Mouse (Mus musculus) heart, embryonic 11.5 days (tissue): ENCODE measurements at regions not wholly inside any gene's neighbourhood (a gene's known extent, or its start where the extent isn't known, plus 50 kb on each side); places are given as distances from the start of the nearest gene placed in this dataset.

Experiments
- ATAC-seq: fragments of 200-750 bp; cut with Nextera tagmentation; replicated peaks from 2 replicates; pipeline ENCODE4 v1.8.0; 2017; ENCODE audit warnings: moderate library complexity; ENCODE audit not compliant: insufficient number of reproducible peaks, low FRiP score, low TSS enrichment
- H3K27ac ChIP-seq: fragments of 300-500 bp; sonication (generic); 2 replicates; pipeline ENCODE4 v1.5.1; 2014; ENCODE audit warnings: mild to moderate bottlenecking, low read depth, low read length
- H3K27me3 ChIP-seq: fragments of 300-500 bp; sonication (generic); 2 replicates; pipeline ENCODE4 v1.6.1; 2014; ENCODE audit warnings: mild to moderate bottlenecking, low read length, mixed read lengths; ENCODE audit not compliant: control insufficient read depth, insufficient read depth
- H3K36me3 ChIP-seq: fragments of 300-500 bp; sonication (generic); 2 replicates; pipeline ENCODE4 v1.6.1; 2014; ENCODE audit warnings: mild to moderate bottlenecking, low read length, moderate library complexity, mixed read lengths; ENCODE audit not compliant: control insufficient read depth, insufficient read depth
- H3K4me1 ChIP-seq: fragments of 300-500 bp; sonication (generic); 2 replicates; pipeline ENCODE4 v1.6.1; 2014; ENCODE audit warnings: low read length; ENCODE audit not compliant: control insufficient read depth, insufficient read depth
- H3K4me2 ChIP-seq: fragments of 300-500 bp; sonication (generic); 2 replicates; pipeline ENCODE4 v1.6.1; 2014; ENCODE audit warnings: mild to moderate bottlenecking, moderate library complexity
- H3K4me3 ChIP-seq: fragments of 300-500 bp; sonication (generic); 2 replicates; pipeline ENCODE4 v1.5.1; 2014; ENCODE audit warnings: low read depth, low read length
- H3K9ac ChIP-seq: fragments of 300-500 bp; sonication (generic); 2 replicates; pipeline ENCODE4 v1.6.1; 2014; ENCODE audit warnings: mild to moderate bottlenecking, low read depth, low read length, moderate library complexity
- H3K9me3 ChIP-seq: fragments of 300-500 bp; sonication (generic); replicated peaks from 2 replicates; pipeline ENCODE4 v1.6.1; 2016; ENCODE audit warnings: low read length; ENCODE audit not compliant: control insufficient read depth
- WGBS: fragments of 180-500 bp; shearing (Covaris S2); extraction: QIAGEN DNeasy Blood & Tissue Kit; methylation state at CpG from one replicate; pipeline ENCODE4 v1.1.7; 2014; ENCODE audit not compliant: insufficient replicate concordance; 5-methylcytosine and 5-hydroxymethylcytosine counted together

- WGBS: 89% methylated on average over 4 of the region's 4 CpGs
Measured at GRCm38 (mm10) chr15:62246561-62247079, 1323.8 kb upstream of the A1bg start.

DNA sequence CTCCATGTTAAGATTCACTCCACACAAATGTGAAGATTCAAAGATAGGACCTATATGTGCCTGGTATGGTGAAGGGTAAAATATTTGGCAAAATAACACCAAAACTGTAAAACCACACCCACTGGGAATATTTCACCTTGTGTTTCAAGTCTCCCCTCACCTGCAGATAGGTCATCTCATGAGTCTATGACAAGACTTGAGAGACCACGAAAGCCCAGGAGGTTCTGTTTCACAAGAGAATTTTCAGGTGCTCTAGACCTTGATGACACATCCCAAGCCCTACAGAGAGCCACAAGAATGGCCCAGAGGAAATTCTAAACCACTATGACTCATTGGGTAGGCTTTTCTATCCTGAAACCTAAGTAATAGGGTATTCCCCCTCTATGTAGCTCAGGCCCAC is 1322.4 kb upstream of the A1bg start:
- no peaks in the 10 kb centered on the region for H3K4me1 ChIP-seq
- H3K36me3 ChIP-seq: no peaks in the 10 kb centered on the region
- no peak for ATAC-seq
- no peaks in the 10 kb centered on the region for H3K9me3 ChIP-seq
- H3K4me2 ChIP-seq: no peak overlapping the region
- H3K9ac ChIP-seq: no peak overlapping the region
- H3K27ac ChIP-seq: no peak overlapping the region
- no peak overlapping the region for H3K4me3 ChIP-seq
- H3K27me3 ChIP-seq: no peaks in the 10 kb centered on the region
- 95% methylated on average over 1 of the region's 1 CpGs for WGBS

More at GRCm38 (mm10) chr15:62246561-62247079, 1323.8 kb upstream of the A1bg start:
- no peak overlapping the region for H3K4me2 ChIP-seq
- H3K9me3 ChIP-seq: no peaks in the 10 kb centered on the region
- H3K27ac ChIP-seq: no peak overlapping the region
- ATAC-seq: no peak
- no peak overlapping the region for H3K4me3 ChIP-seq
- H3K9ac ChIP-seq: no peak overlapping the region
- no peaks in the 10 kb centered on the region for H3K36me3 ChIP-seq
- H3K27me3 ChIP-seq: no peaks in the 10 kb centered on the region
- H3K4me1 ChIP-seq: no peaks in the 10 kb centered on the region

GRCm38 (mm10) chr15:62244819-62245218 is 1322.0 kb upstream of the A1bg start:
- Histone ChIP-seq H3K4me1 (no peaks in the 10 kb centered on the region), H3K9ac (no peak overlapping the region), H3K36me3 (no peaks in the 10 kb centered on the region), H3K4me3 (no peak overlapping the region), H3K4me2 (no peak overlapping the region), H3K9me3 (no peaks in the 10 kb centered on the region), H3K27ac (no peak overlapping the region), H3K27me3 (no peaks in the 10 kb centered on the region)
- no peak for ATAC-seq
- WGBS: 94% methylated on average over 3 of the region's 3 CpGs

DNA sequence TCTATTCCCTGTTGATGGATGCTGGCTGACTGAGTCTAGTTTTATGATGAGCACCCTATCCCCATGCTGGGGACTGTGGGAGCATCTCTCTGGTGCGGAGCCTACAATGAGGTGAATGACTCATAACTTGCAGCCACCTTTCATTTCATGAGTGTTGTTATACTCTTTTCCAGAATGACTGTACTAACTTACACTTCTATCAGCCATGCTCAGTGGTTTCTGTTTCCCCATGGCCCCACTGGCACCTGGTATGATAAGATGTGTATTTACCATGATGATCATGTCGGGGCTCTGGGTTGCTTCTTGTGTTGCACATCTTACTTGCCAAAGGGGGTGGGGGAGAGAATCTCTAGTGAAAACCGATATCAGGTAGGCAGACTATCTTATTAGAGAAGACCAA is 1317.2 kb upstream of the A1bg start:
- Histone ChIP-seq H3K27me3 (no peaks in the 10 kb centered on the region), H3K27ac (no peak overlapping the region), H3K4me1 (no peaks in the 10 kb centered on the region), H3K9me3 (no peaks in the 10 kb centered on the region), H3K4me2 (no peak overlapping the region), H3K9ac (no peak overlapping the region), H3K4me3 (no peak overlapping the region), H3K36me3 (no peaks in the 10 kb centered on the region)
- WGBS: 86% methylated on average over 3 of the region's 3 CpGs
- ATAC-seq: no peak

DNA sequence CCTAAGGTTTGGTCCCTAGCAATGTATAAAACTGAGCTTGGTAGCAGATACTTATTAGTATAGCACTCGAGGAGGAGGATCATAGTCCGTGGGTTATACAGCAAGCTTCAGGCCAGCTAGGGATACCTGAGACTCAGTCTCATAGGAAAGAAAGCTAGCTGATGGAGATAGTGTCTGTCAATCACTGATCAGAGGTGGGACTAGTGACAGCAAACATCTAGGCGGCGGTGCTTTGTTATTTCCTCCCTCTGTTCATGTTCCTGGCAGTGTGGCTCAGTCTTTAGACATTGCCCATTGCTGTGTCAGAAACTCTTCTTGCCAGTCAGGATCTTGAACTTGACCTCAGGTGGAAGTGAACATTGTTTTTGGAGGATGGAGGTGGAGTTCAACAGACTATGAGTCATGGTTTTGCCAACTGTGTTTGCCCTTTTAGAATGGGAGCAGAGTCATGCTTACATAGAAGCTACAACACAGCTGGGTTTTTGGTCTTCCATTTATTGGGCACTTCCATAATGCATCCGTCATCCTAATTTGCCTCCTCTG is 1315.8 kb upstream of the A1bg start:
- H3K27me3 ChIP-seq: no peaks in the 10 kb centered on the region
- H3K4me1 ChIP-seq: no peaks in the 10 kb centered on the region
- no peak overlapping the region for H3K27ac ChIP-seq
- 81% methylated on average over 5 of the region's 5 CpGs for WGBS
- H3K4me2 ChIP-seq: no peak overlapping the region
- no peaks in the 10 kb centered on the region for H3K9me3 ChIP-seq
- H3K9ac ChIP-seq: no peak overlapping the region
- no peaks in the 10 kb centered on the region for H3K36me3 ChIP-seq
- no peak overlapping the region for H3K4me3 ChIP-seq
- ATAC-seq: no peak

- ATAC-seq: no peak
- no peaks in the 10 kb centered on the region for H3K36me3 ChIP-seq
- no peak overlapping the region for H3K4me3 ChIP-seq
- no peaks in the 10 kb centered on the region for H3K27me3 ChIP-seq
- no peaks in the 10 kb centered on the region for H3K9me3 ChIP-seq
- H3K4me1 ChIP-seq: 0 out of 2 replicates have a peak, but pooled peaks cover 5% of the 10 kb centered on the region
- 74% methylated on average over 2 of the region's 2 CpGs for WGBS
- no peak overlapping the region for H3K9ac ChIP-seq
- H3K27ac ChIP-seq: no peak overlapping the region
- no peak overlapping the region for H3K4me2 ChIP-seq
Measured at GRCm38 (mm10) chr15:62236056-62236455, 1313.2 kb upstream of the A1bg start.

DNA sequence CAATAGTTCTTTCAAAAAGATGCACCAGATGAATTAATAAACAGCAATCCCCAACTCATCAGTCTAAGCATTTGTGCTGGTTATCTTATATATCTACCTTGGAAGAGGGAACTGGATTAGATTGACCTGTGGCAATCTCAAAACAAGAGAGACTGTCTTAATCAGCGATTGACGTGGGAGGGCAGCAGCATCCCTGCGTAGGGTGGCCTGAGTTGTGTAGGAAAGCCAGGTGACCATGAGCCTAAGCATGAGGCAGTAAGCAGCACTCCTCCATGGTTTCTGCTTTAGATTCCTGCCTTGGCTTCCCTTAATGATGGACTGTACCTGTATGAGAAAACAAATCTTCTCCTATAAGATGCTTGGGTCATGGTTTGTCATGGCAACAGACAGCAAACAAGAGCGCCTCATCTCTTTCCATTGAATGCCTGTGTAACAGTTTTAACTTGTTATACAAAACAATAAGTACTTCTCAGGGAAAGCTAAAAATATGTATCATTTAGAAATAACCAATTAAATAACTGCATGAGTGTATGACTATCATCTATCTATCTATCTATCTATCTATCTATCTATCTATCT is 1311.5 kb upstream of the A1bg start:
- 93% methylated on average over 4 of the region's 4 CpGs for WGBS
- no peaks in the 10 kb centered on the region for H3K9me3 ChIP-seq
- no peak overlapping the region for H3K4me3 ChIP-seq
- H3K27ac ChIP-seq: no peak overlapping the region
- H3K4me1 ChIP-seq: 0 out of 2 replicates have a peak, but pooled peaks cover 5% of the 10 kb centered on the region
- H3K4me2 ChIP-seq: no peak overlapping the region
- no peak for ATAC-seq
- H3K36me3 ChIP-seq: no peaks in the 10 kb centered on the region
- no peaks in the 10 kb centered on the region for H3K27me3 ChIP-seq
- H3K9ac ChIP-seq: no peak overlapping the region

DNA sequence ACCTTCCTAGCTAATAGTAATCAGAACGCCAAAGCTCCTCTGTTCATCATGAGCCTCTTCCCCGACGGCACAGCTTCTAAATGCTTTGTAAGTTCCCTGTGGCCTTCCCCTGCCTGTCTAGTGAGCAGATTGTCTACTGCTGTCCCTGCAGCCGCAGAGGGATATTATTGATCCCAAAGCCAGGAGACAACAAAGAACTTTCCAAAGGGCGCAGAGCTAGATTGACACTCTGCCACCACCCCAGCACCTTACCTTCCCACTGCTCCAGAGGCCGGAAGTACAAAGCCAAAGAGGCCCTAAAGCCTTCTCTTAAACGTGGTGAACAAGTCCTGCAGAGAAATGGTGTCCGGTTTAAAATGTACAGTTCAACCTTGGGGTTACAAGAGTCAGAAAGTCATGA is 1310.3 kb upstream of the A1bg start:
- no peaks in the 10 kb centered on the region for H3K9me3 ChIP-seq
- no peak overlapping the region for H3K4me3 ChIP-seq
- no peak overlapping the region for H3K9ac ChIP-seq
- H3K27ac ChIP-seq: no peak overlapping the region
- H3K27me3 ChIP-seq: no peaks in the 10 kb centered on the region
- H3K4me1 ChIP-seq: 0 out of 2 replicates have a peak, but pooled peaks cover 5% of the 10 kb centered on the region
- 74% methylated on average over 8 of the region's 8 CpGs for WGBS
- ATAC-seq: no peak
- no peaks in the 10 kb centered on the region for H3K36me3 ChIP-seq
- H3K4me2 ChIP-seq: no peak overlapping the region

DNA sequence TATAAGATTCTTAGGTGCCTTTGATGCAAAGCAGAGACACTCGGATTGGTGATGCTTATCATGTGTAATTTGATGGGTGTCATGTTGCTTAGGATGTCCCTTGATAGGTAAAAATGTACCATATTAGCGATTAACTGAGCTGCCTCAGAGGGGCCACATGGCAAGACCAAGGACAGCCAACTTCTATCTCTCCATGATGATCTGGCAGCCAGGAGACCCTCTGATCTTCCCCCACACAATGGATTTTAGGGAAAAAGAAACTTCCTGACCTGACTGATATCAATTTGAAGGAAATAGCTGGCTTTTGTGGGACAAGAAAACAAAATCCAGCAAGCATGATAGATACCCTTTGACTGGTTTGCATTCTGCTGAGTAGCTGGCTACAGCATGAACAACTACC is 1308.9 kb upstream of the A1bg start:
- Histone ChIP-seq H3K27ac (no peak overlapping the region), H3K9ac (no peak overlapping the region), H3K9me3 (no peaks in the 10 kb centered on the region), H3K27me3 (no peaks in the 10 kb centered on the region), H3K36me3 (no peaks in the 10 kb centered on the region), H3K4me1 (0 out of 2 replicates have a peak, but pooled peaks cover 5% of the 10 kb centered on the region), H3K4me2 (no peak overlapping the region), H3K4me3 (no peak overlapping the region)
- 51% methylated on average over 2 of the region's 2 CpGs for WGBS
- no peak for ATAC-seq
